Mouse (Mus musculus): ENCODE data around the gene Gbf1. TPM values are rescaled to one million over a fixed set of nuclear protein-coding genes. Genes with fewer than 3 reads are reported as not detected.

The Gbf1 gene
- total RNA-seq, 2 experiments from 2014 or later: 90.1 to 95.4 TPM

- H3K27ac ChIP-seq: 0 out of 2 replicates have a peak overlapping the region, but pooled peaks have one; percentile 37
- no peak; the same call in 1 of the 2 replicates for TF ChIP-seq CTCF (IDR thresholded peaks at IDR 0.05)
- intact Hi-C loops (cut with DNase I): loop anchor here (2.0 kb wide), 1 partner anchor 63 kb away; no protein-coding TSS in a partner anchor
- peak in 1 of 2 experiments; percentile 75 for DNase-seq (ENCODE audit: extremely low spot score in 1 of 2, low spot score in 2 of 2)
- peak overlapping the region; percentile 65 for H3K4me3 ChIP-seq
Observed at GRCm38 (mm10) chr19:46305432-46306267, 153.3 kb downstream of the Gbf1 start.

- intact Hi-C loops (cut with DNase I): no loop called here
- Histone ChIP-seq H3K4me3 (no peak overlapping the region), H3K27ac (no peak overlapping the region)
- no peak for DNase-seq (ENCODE audit: extremely low spot score in 1 of 2, low spot score in 2 of 2)
- TF ChIP-seq CTCF (IDR thresholded peaks at IDR 0.05): no peak
Observed at GRCm38 (mm10) chr19:46306268-46306610, 153.9 kb downstream of the Gbf1 start.

- TF ChIP-seq CTCF (IDR thresholded peaks at IDR 0.05): no peak
- Histone ChIP-seq H3K27ac (no peak overlapping the region), H3K4me3 (no peak overlapping the region)
- no peak for DNase-seq (ENCODE audit: extremely low spot score in 1 of 2, low spot score in 2 of 2)
- intact Hi-C loops (cut with DNase I): no loop called here
Observed at GRCm38 (mm10) chr19:46306751-46307289, 154.5 kb downstream of the Gbf1 start.

DNA sequence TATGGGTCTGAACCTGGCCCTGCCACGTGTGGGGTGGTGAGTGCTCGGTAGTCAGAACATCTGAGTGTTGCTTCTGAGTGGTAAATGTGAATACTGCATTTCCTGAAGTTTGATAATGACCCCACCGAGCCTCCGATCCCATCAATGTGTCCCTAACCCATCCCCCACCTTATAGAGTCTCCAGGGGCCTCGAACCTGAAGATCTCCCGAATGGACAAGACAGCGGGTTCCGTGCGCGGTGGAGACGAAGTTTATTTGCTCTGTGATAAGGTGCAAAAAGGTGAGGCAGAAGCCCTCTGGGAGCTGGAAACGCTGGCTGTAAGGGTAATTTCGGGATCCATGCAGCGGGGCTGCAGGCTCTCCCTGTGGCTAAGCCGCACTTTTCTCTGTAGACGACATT lies 155.5 kb downstream of the Gbf1 start:
- no peak overlapping the region for H3K4me3 ChIP-seq
- DNase-seq (ENCODE audit: extremely low spot score in 1 of 2, low spot score in 2 of 2): peak in 1 of 2 experiments; percentile 10
- intact Hi-C loops (cut with DNase I): loop anchor here (2.0 kb wide), 2 partner anchors 21 to 173 kb away; partner anchors contain the start of gene Fbxl15
- no peak for TF ChIP-seq CTCF (IDR thresholded peaks at IDR 0.05)
- H3K27ac ChIP-seq: no peak overlapping the region

- H3K27ac ChIP-seq: no peak overlapping the region
- H3K4me3 ChIP-seq: no peak overlapping the region
- peak in 1 of 2 experiments; percentile 16 for DNase-seq (ENCODE audit: extremely low spot score in 1 of 2, low spot score in 2 of 2)
- TF ChIP-seq CTCF (IDR thresholded peaks at IDR 0.05): no peak
- intact Hi-C loops (cut with DNase I): loop anchor here (2.0 kb wide), 2 partner anchors 20 to 174 kb away; partner anchors contain the start of gene Fbxl15
Observed at GRCm38 (mm10) chr19:46308303-46308702, 156.0 kb downstream of the Gbf1 start.

DNA sequence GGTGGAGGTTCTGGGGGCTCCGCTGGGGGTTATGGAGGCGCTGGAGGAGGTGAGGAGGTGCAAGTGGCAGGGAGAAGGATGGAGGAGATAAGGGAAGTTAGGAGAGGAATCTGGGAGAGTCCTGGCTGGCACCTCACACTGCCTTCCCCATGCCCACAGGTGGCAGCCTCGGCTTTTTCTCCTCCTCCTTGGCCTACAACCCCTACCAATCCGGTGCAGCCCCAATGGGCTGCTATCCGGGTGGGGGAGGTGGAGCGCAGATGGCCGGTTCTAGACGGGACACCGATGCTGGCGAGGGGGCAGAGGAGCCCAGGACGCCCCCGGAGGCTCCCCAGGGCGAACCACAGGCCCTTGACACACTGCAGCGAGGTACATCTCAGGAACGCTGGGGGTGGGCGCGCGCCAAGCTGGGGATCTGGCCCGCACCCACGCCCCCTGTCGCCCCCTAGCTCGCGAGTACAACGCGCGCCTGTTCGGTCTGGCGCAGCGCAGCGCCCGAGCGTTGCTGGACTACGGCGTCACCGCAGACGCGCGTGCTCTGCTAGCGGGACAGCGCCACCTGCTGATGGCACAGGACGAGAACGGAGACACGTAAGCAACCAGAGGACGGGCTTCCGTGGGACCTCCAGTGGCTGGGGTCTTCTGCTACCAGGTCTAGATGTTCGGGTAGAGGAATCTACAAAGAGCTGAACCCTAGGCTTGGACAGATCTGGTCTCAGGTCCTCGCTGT lies 156.6 kb downstream of the Gbf1 start:
- peak; percentile 95 for TF ChIP-seq CTCF (IDR thresholded peaks at IDR 0.05)
- Histone ChIP-seq H3K4me3 (peak overlapping the region; percentile 49), H3K27ac (peak overlapping the region; percentile 71)
- intact Hi-C loops (cut with DNase I): loop anchor here (2.0 kb wide), 2 partner anchors 20 to 174 kb away; partner anchors contain the start of gene Fbxl15
- peak; percentile 84 to 86 for DNase-seq (ENCODE audit: extremely low spot score in 1 of 2, low spot score in 2 of 2)

- no peak for TF ChIP-seq CTCF (IDR thresholded peaks at IDR 0.05)
- no peak overlapping the region for H3K4me3 ChIP-seq
- no peak overlapping the region for H3K27ac ChIP-seq
- DNase-seq (ENCODE audit: extremely low spot score in 1 of 2, low spot score in 2 of 2): peak in 1 of 2 experiments; percentile 13
- intact Hi-C loops (cut with DNase I): loop anchor here (2.0 kb wide), 2 partner anchors 19 to 175 kb away; partner anchors contain the start of gene Fbxl15
Observed at GRCm38 (mm10) chr19:46309651-46310305, 157.5 kb downstream of the Gbf1 start.

- DNase-seq (ENCODE audit: extremely low spot score in 1 of 2, low spot score in 2 of 2): no peak
- Histone ChIP-seq H3K27ac (no peak overlapping the region), H3K4me3 (no peak overlapping the region)
- intact Hi-C loops (cut with DNase I): no loop called here
- TF ChIP-seq CTCF (IDR thresholded peaks at IDR 0.05): no peak
Observed at GRCm38 (mm10) chr19:46310312-46310865, 158.1 kb downstream of the Gbf1 start.

DNA sequence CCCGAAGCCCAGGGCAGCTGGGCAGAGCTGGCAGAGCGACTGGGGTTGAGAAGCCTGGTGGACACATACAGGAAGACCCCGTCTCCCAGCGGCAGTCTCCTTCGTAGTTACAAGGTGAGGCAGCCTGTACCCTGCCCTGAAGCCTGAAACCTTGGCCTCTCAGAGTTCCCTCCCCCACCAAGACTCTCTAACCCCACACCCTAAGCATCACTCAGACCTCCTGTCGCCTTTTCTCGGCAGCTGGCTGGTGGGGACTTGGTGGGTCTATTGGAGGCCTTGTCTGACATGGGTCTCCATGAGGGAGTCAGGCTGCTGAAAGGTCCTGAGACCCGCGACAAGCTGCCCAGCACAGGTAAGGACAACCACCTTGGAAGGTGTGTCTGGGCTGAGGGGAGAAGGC lies 159.0 kb downstream of the Gbf1 start:
- Histone ChIP-seq H3K27ac (no peak overlapping the region), H3K4me3 (no peak overlapping the region)
- intact Hi-C loops (cut with DNase I): no loop called here
- no peak for DNase-seq (ENCODE audit: extremely low spot score in 1 of 2, low spot score in 2 of 2)
- TF ChIP-seq CTCF (IDR thresholded peaks at IDR 0.05): no peak

DNA sequence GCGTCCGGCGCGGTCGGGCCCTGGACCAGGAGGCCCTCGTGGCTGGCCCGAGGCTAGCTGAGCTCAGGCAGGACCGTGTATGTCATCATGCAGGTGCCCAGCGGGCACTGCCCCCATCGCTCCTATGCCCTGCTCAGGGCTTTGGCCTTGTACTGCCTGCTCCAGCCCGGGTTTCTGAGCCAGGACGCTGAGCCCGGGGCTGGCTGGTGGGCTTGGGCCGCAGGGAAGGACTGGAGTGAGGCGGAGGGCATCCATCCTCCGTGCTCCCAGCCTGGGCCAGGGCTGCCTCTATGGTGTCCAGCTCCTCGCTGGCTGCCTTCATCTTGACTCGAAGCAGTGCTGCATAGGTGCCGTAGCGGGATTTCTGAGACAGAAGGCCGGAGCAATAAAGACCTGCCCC lies 160.3 kb downstream of the Gbf1 start:
- no peak overlapping the region for H3K27ac ChIP-seq
- DNase-seq (ENCODE audit: extremely low spot score in 1 of 2, low spot score in 2 of 2): no peak
- no peak overlapping the region for H3K4me3 ChIP-seq
- intact Hi-C loops (cut with DNase I): no loop called here
- TF ChIP-seq CTCF (IDR thresholded peaks at IDR 0.05): no peak

- DNase-seq (ENCODE audit: extremely low spot score in 1 of 2, low spot score in 2 of 2): no peak
- H3K27ac ChIP-seq: no peak overlapping the region
- intact Hi-C loops (cut with DNase I): no loop called here
- no peak overlapping the region for H3K4me3 ChIP-seq
- no peak for TF ChIP-seq CTCF (IDR thresholded peaks at IDR 0.05)
Observed at GRCm38 (mm10) chr19:46313116-46313515, 160.8 kb downstream of the Gbf1 start.
